Mouse (Mus musculus) liver, embryonic 14.5 days (tissue): ENCODE results near the gene Gfod1. TPM values are rescaled to one million over a fixed set of nuclear protein-coding genes. Genes with fewer than 3 reads are reported as not detected.

Source experiments
- ATAC-seq: fragments of 200-750 bp; cut with Nextera tagmentation; 2 replicates; pipeline ENCODE4 v1.8.0; 2017; ENCODE audit warnings: moderate number of reproducible peaks, mild to moderate bottlenecking, moderate library complexity; ENCODE audit not compliant: insufficient read depth
- DNase-seq, 3 experiments: peaks; one replicate each; pipeline ENCODE4 v3.0.0-alpha.2; 2012 to 2013; ENCODE audit warnings: low read depth in 3 of 3, low spot score in 3 of 3
- H3K27ac ChIP-seq: fragments of 300-500 bp; sonication (generic); 2 replicates; pipeline ENCODE4 v1.5.1; 2014; ENCODE audit warnings: moderate library complexity, mild to moderate bottlenecking, control low read depth, inconsistent platforms
- H3K27me3 ChIP-seq: fragments of 300-500 bp; sonication (generic); 2 replicates; pipeline ENCODE4 v1.6.1; 2014; ENCODE audit warnings: mild to moderate bottlenecking, low read length, moderate library complexity; ENCODE audit not compliant: control insufficient read depth, insufficient read depth
- H3K36me3 ChIP-seq: fragments of 300-500 bp; sonication (generic); replicated peaks from 2 replicates; pipeline ENCODE4 v1.6.1; 2014; ENCODE audit warnings: low read depth; ENCODE audit not compliant: control insufficient read depth, insufficient read depth
- H3K4me1 ChIP-seq, 2 experiments: fragments of 200-500 bp in 1 of 2; fragments of 300-500 bp in 1 of 2; sonication (generic) in 1 of 2; replicated peaks; 2 replicates each; pipeline ENCODE4 v1.6.1; 2012 to 2014; ENCODE audit warnings: antibody characterized with exemption in 1 of 2, inconsistent platforms in 1 of 2, low read length in 1 of 2; ENCODE audit not compliant: control insufficient read depth in 2 of 2, insufficient read depth in 2 of 2
- H3K4me2 ChIP-seq: fragments of 300-500 bp; sonication (generic); 2 replicates; pipeline ENCODE4 v1.6.1; 2014; ENCODE audit warnings: low read depth, mild to moderate bottlenecking, control low read depth, moderate library complexity
- H3K4me3 ChIP-seq, 2 experiments: fragments of 200-500 bp in 1 of 2; fragments of 300-500 bp in 1 of 2; sonication (generic) in 1 of 2; 2 replicates each; pipeline ENCODE4 v1.5.1; 2012 to 2014; ENCODE audit warnings: low read depth in 2 of 2, low read length in 2 of 2, mild to moderate bottlenecking in 2 of 2, control low read depth in 1 of 2, inconsistent platforms in 1 of 2, moderate library complexity in 1 of 2; ENCODE audit not compliant: insufficient read depth in 1 of 2
- H3K9ac ChIP-seq: fragments of 300-500 bp; sonication (generic); replicated peaks from 2 replicates; pipeline ENCODE4 v1.6.1; 2014; ENCODE audit warnings: mild to moderate bottlenecking, control low read depth, moderate library complexity
- H3K9me3 ChIP-seq: fragments of 300-500 bp; sonication (generic); 2 replicates; pipeline ENCODE4 v1.6.1; 2016; ENCODE audit warnings: low read length, mixed read lengths; ENCODE audit not compliant: control insufficient read depth
- CTCF ChIP-seq: IDR thresholded peaks from 2 replicates; pipeline ENCODE4 v1.5.1; 2016; ENCODE audit warnings: antibody characterized with exemption, low read depth, control low read depth
- EP300 ChIP-seq: IDR thresholded peaks from 2 replicates; pipeline ENCODE4 v1.6.1; 2016; ENCODE audit warnings: antibody characterized with exemption, low read depth
- WGBS: fragments of 180-500 bp; shearing (Covaris S2); extraction: QIAGEN DNeasy Blood & Tissue Kit; methylation state at CpG from one replicate; pipeline ENCODE4 v1.1.7; 2014; ENCODE audit not compliant: insufficient replicate concordance; 5-methylcytosine and 5-hydroxymethylcytosine counted together
- polyA plus RNA-seq, 2 experiments: library from polyadenylated mRNA; depleted of rRNA in 1 of 2; stranded (reverse) in 1 of 2; unstranded in 1 of 2; fragments of >200 nt; fragmentation: Nextera tagmentation in 1 of 2; extraction: Ambion mirVana in 1 of 2; gene quantifications; 2 replicates each; pipeline versions ENCODE4 v1.2.1 to v1.2.3; 2012 to 2014

Gfod1 gene
- polyA plus RNA-seq, 2 experiments: 0.41 to 0.42 TPM

- DNase-seq: peak; percentile 70 to 83 (median 75)
- 9% methylated on average over 6 of the region's 6 CpGs for WGBS
- H3K36me3 ChIP-seq: no peaks in the 10 kb centered on the region
- H3K9me3 ChIP-seq: no peaks in the 10 kb centered on the region
- H3K9ac ChIP-seq: peak overlapping the region; percentile 60
- peak; percentile 92 for ATAC-seq
- no peaks in the 10 kb centered on the region for H3K27me3 ChIP-seq
- TF ChIP-seq EP300: peak; percentile 92
- TF ChIP-seq CTCF: no peak
- H3K4me2 ChIP-seq: peak overlapping the region; percentile 78
- H3K27ac ChIP-seq: peak overlapping the region; percentile 87
- peaks cover 22 to 35% of the 10 kb centered on the region in 2 experiments for H3K4me1 ChIP-seq
- peak overlapping the region; percentile 9 to 42 for H3K4me3 ChIP-seq
Measured at GRCm38 (mm10) chr13:43260731-43261130, 43.2 kb downstream of the Gfod1 start.

DNA sequence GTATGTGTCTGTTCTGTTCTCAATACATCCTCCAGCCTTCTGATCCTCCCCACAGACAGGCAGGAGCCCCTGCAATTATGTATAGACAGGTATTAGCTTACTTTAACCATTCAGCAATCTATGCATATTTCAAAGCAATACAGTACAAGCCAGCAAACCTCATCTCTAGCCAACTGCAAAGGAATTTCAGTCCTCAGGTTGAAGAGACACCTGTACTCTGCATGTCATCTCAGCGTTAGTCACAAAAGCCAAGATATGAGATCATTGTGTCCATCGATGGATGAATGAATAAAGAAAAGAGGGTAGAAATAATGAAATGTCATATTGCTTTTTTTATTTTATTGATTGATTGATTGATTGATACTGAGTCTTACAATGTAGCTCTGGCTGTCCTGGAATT is 47.5 kb downstream of the Gfod1 start:
- 91% methylated on average over 2 of the region's 2 CpGs for WGBS
- Histone ChIP-seq H3K27me3 (no peaks in the 10 kb centered on the region), H3K9me3 (no peaks in the 10 kb centered on the region), H3K36me3 (no peaks in the 10 kb centered on the region), H3K4me2 (no peak overlapping the region), H3K4me3 (no peak overlapping the region), H3K27ac (no peak overlapping the region), H3K9ac (no peak overlapping the region), H3K4me1 (peaks cover 20 to 30% of the 10 kb centered on the region in 2 experiments)
- DNase-seq: no peak
- no peak for TF ChIP-seq EP300
- TF ChIP-seq CTCF: no peak
- no peak for ATAC-seq

DNA sequence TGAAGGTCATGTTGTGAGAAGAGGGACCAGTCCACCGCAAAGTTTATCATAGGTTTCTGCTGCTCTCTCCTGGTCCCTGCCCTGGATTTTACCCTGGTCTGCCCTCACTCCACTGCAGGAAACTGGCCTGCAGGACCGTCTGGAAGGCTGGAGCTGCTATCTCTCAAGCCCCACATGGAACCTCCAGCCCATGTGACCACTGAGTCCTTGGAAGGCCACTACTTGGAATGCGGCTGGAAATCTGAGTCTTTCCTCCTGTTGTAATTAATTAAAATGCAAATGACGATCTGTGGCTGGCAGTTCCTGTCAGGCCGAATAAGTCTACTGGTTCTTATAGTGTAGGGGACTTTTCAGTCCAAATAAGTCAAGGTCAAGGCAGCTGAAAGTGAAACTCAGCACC is 50.4 kb downstream of the Gfod1 start:
- H3K4me2 ChIP-seq: no peak overlapping the region
- H3K9me3 ChIP-seq: no peaks in the 10 kb centered on the region
- H3K4me1 ChIP-seq: peaks cover 0 to 17% of the 10 kb centered on the region in 2 experiments; a peak in 2 of 4 replicates
- no peaks in the 10 kb centered on the region for H3K36me3 ChIP-seq
- no peaks in the 10 kb centered on the region for H3K27me3 ChIP-seq
- no peak overlapping the region for H3K9ac ChIP-seq
- ATAC-seq (no peak), DNase-seq (no peak)
- TF ChIP-seq EP300: no peak
- TF ChIP-seq CTCF: no peak
- no peak overlapping the region for H3K27ac ChIP-seq
- H3K4me3 ChIP-seq: no peak overlapping the region
- 56% methylated on average over 5 of the region's 5 CpGs for WGBS

GRCm38 (mm10) chr13:43252105-43252790 is 51.7 kb downstream of the Gfod1 start:
- Histone ChIP-seq H3K4me1 (peaks cover 0 to 16% of the 10 kb centered on the region in 2 experiments; a peak in 2 of 4 replicates), H3K27me3 (no peaks in the 10 kb centered on the region), H3K4me2 (no peak overlapping the region), H3K9me3 (no peaks in the 10 kb centered on the region), H3K27ac (no peak overlapping the region), H3K9ac (no peak overlapping the region), H3K4me3 (no peak overlapping the region), H3K36me3 (no peaks in the 10 kb centered on the region)
- DNase-seq (no peak), ATAC-seq (no peak)
- WGBS: 69% methylated on average over 8 of the region's 8 CpGs
- TF ChIP-seq CTCF: no peak
- TF ChIP-seq EP300: no peak

DNA sequence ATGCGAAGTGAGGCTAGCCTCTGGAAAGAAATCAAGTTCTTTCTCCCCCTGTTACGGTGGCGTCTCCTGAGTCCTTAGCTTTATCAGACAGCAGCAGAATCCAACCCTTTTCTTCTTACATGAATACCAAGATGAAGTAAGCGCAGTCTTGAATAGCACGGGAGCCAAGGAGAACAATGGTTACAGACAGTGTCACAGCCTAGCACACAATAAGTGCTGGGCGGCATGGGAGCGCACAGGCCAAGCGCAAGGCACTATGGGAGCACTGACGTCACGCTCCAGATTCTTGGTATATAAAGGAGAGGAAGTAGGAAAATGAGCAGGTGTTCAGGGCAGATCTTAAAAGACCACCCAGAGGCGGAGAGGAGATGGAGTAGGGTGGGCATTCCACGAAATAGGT is 52.6 kb downstream of the Gfod1 start:
- Histone ChIP-seq H3K4me2 (no peak overlapping the region), H3K36me3 (no peaks in the 10 kb centered on the region), H3K27ac (no peak overlapping the region), H3K4me3 (no peak overlapping the region), H3K9ac (no peak overlapping the region), H3K4me1 (peaks cover 0 to 17% of the 10 kb centered on the region in 2 experiments; a peak in 2 of 4 replicates), H3K27me3 (no peaks in the 10 kb centered on the region), H3K9me3 (no peaks in the 10 kb centered on the region)
- TF ChIP-seq EP300: no peak
- TF ChIP-seq CTCF: no peak
- no peak for DNase-seq
- no peak for ATAC-seq
- WGBS: 59% methylated on average over 12 of the region's 12 CpGs
